Mouse (Mus musculus): ENCODE results near the gene Atp8b2. TPM values are rescaled to one million over a fixed set of nuclear protein-coding genes. Genes with fewer than 3 reads are reported as not detected.

Atp8b2 gene
- polyA plus RNA-seq, 1 experiment from 2014 or later, result 7.4 TPM

GRCm38 (mm10) chr3:89953420-89953819 is 9.9 kb downstream of the Atp8b2 start:
- H3K9me3 ChIP-seq (ENCODE audit: low read length), result no peaks in the 10 kb centered on the region

GRCm38 (mm10) chr3:89948655-89949054 is 14.7 kb downstream of the Atp8b2 start:
- Histone ChIP-seq H3K27me3 (replicated peaks; ENCODE audit: insufficient read depth, low read length) (no peaks in the 10 kb centered on the region), H3K4me2 (replicated peaks; ENCODE audit: low read depth, low read length) (no peak overlapping the region), H3K27ac (ENCODE audit: low read length) (no peak overlapping the region), H3K9ac (replicated peaks; ENCODE audit: low read depth) (no peak overlapping the region), H3K36me3 (ENCODE audit: insufficient read depth, low read length) (peaks cover 50% of the 10 kb centered on the region), H3K9me3 (ENCODE audit: low read length) (no peaks in the 10 kb centered on the region), H3K4me1 (ENCODE audit: insufficient read depth, low read depth, low read length) (no peaks in the 10 kb centered on the region), H3K4me3 (ENCODE audit: low read depth, low read length) (no peak overlapping the region)
- DNase-seq (ENCODE audit: low spot score) (no peak), ATAC-seq (no peak)
- TF ChIP-seq CTCF (IDR thresholded peaks at IDR 0.05), result no peak
- TF ChIP-seq EP300 (IDR thresholded peaks at IDR 0.05), result no peak
- WGBS, result 62% methylated on average over 6 of the region's 6 CpGs

More at GRCm38 (mm10) chr3:89953420-89953819, 9.9 kb downstream of the Atp8b2 start:
- Histone ChIP-seq H3K36me3 (ENCODE audit: insufficient read depth, low read length) (peaks cover 37% of the 10 kb centered on the region), H3K27me3 (replicated peaks; ENCODE audit: insufficient read depth, low read length) (no peaks in the 10 kb centered on the region), H3K4me2 (replicated peaks; ENCODE audit: low read depth, low read length) (no peak overlapping the region), H3K4me1 (ENCODE audit: insufficient read depth, low read depth, low read length) (no peaks in the 10 kb centered on the region), H3K27ac (ENCODE audit: low read length) (no peak overlapping the region), H3K9ac (replicated peaks; ENCODE audit: low read depth) (no peak overlapping the region), H3K4me3 (ENCODE audit: low read depth, low read length) (no peak overlapping the region)
- ATAC-seq, result peak; percentile 73
- TF ChIP-seq EP300 (IDR thresholded peaks at IDR 0.05) (no peak), CTCF (IDR thresholded peaks at IDR 0.05) (peak; percentile 98)
- DNase-seq (ENCODE audit: low spot score), result peak; percentile 87
- 4% methylated on average over 4 of the region's 4 CpGs for WGBS

- Histone ChIP-seq H3K4me3 (ENCODE audit: low read depth, low read length) (no peak overlapping the region), H3K4me2 (replicated peaks; ENCODE audit: low read depth, low read length) (no peak overlapping the region), H3K27ac (ENCODE audit: low read length) (no peak overlapping the region), H3K4me1 (ENCODE audit: insufficient read depth, low read depth, low read length) (no peaks in the 10 kb centered on the region), H3K36me3 (ENCODE audit: insufficient read depth, low read length) (peaks cover 54% of the 10 kb centered on the region), H3K9me3 (ENCODE audit: low read length) (no peaks in the 10 kb centered on the region), H3K9ac (replicated peaks; ENCODE audit: low read depth) (no peak overlapping the region), H3K27me3 (replicated peaks; ENCODE audit: insufficient read depth, low read length) (no peaks in the 10 kb centered on the region)
- no peak for ATAC-seq
- TF ChIP-seq CTCF (IDR thresholded peaks at IDR 0.05) (peak; percentile 21), EP300 (IDR thresholded peaks at IDR 0.05) (no peak)
- 89% methylated on average over 11 of the region's 11 CpGs for WGBS
- DNase-seq (ENCODE audit: low spot score), result no peak
Measured at GRCm38 (mm10) chr3:89948021-89948420, 15.3 kb downstream of the Atp8b2 start.

- Histone ChIP-seq H3K4me1 (ENCODE audit: insufficient read depth, low read depth, low read length) (no peaks in the 10 kb centered on the region), H3K36me3 (ENCODE audit: insufficient read depth, low read length) (peaks cover 48% of the 10 kb centered on the region), H3K9me3 (ENCODE audit: low read length) (no peaks in the 10 kb centered on the region), H3K4me3 (ENCODE audit: low read depth, low read length) (no peak overlapping the region), H3K4me2 (replicated peaks; ENCODE audit: low read depth, low read length) (no peak overlapping the region), H3K27ac (ENCODE audit: low read length) (no peak overlapping the region), H3K9ac (replicated peaks; ENCODE audit: low read depth) (no peak overlapping the region), H3K27me3 (replicated peaks; ENCODE audit: insufficient read depth, low read length) (no peaks in the 10 kb centered on the region)
- ATAC-seq (peak; percentile 43; the same call in 1 of the 2 replicates), DNase-seq (ENCODE audit: low spot score) (no peak)
- 77% methylated on average over 8 of the region's 8 CpGs for WGBS
- no peak for TF ChIP-seq EP300 (IDR thresholded peaks at IDR 0.05)
- TF ChIP-seq CTCF (IDR thresholded peaks at IDR 0.05), result peak; percentile 26
Measured at GRCm38 (mm10) chr3:89945026-89945425, 18.3 kb downstream of the Atp8b2 start.

- DNase-seq (ENCODE audit: low spot score) (no peak), ATAC-seq (no peak)
- no peak overlapping the region for H3K4me3 ChIP-seq (ENCODE audit: low read depth, low read length)
- 92% methylated on average over 9 of the region's 9 CpGs for WGBS
- H3K27ac ChIP-seq (ENCODE audit: low read length), result no peak overlapping the region
- no peak overlapping the region for H3K9ac ChIP-seq (replicated peaks; ENCODE audit: low read depth)
- H3K36me3 ChIP-seq (ENCODE audit: insufficient read depth, low read length), result peaks cover 28% of the 10 kb centered on the region
- TF ChIP-seq EP300 (IDR thresholded peaks at IDR 0.05) (no peak), CTCF (IDR thresholded peaks at IDR 0.05) (no peak)
- no peaks in the 10 kb centered on the region for H3K9me3 ChIP-seq (ENCODE audit: low read length)
- no peak overlapping the region for H3K4me2 ChIP-seq (replicated peaks; ENCODE audit: low read depth, low read length)
- H3K4me1 ChIP-seq (ENCODE audit: insufficient read depth, low read depth, low read length), result no peaks in the 10 kb centered on the region
- H3K27me3 ChIP-seq (replicated peaks; ENCODE audit: insufficient read depth, low read length), result no peaks in the 10 kb centered on the region
Measured at GRCm38 (mm10) chr3:89942894-89943293, 20.4 kb downstream of the Atp8b2 start.

- H3K27ac ChIP-seq (ENCODE audit: low read length), result no peak overlapping the region
- H3K27me3 ChIP-seq (replicated peaks; ENCODE audit: insufficient read depth, low read length), result no peaks in the 10 kb centered on the region
- 91% methylated on average over 3 of the region's 3 CpGs for WGBS
- ATAC-seq, result no peak
- H3K4me3 ChIP-seq (ENCODE audit: low read depth, low read length), result no peak overlapping the region
- H3K36me3 ChIP-seq (ENCODE audit: insufficient read depth, low read length), result no peaks in the 10 kb centered on the region
- no peak for DNase-seq (ENCODE audit: low spot score)
- H3K9ac ChIP-seq (replicated peaks; ENCODE audit: low read depth), result no peak overlapping the region
- H3K4me2 ChIP-seq (replicated peaks; ENCODE audit: low read depth, low read length), result no peak overlapping the region
- TF ChIP-seq EP300 (IDR thresholded peaks at IDR 0.05) (no peak), CTCF (IDR thresholded peaks at IDR 0.05) (no peak)
- H3K4me1 ChIP-seq (ENCODE audit: insufficient read depth, low read depth, low read length), result no peaks in the 10 kb centered on the region
- H3K9me3 ChIP-seq (ENCODE audit: low read length), result no peaks in the 10 kb centered on the region
Measured at GRCm38 (mm10) chr3:89936495-89936894, 26.8 kb downstream of the Atp8b2 start.

GRCm38 (mm10) chr3:89932925-89933324 is 30.4 kb downstream of the Atp8b2 start:
- Histone ChIP-seq H3K4me2 (replicated peaks; ENCODE audit: low read depth, low read length) (no peak overlapping the region), H3K4me1 (ENCODE audit: insufficient read depth, low read depth, low read length) (no peaks in the 10 kb centered on the region), H3K9ac (replicated peaks; ENCODE audit: low read depth) (no peak overlapping the region), H3K27ac (ENCODE audit: low read length) (no peak overlapping the region), H3K27me3 (replicated peaks; ENCODE audit: insufficient read depth, low read length) (no peaks in the 10 kb centered on the region), H3K9me3 (ENCODE audit: low read length) (no peaks in the 10 kb centered on the region), H3K36me3 (ENCODE audit: insufficient read depth, low read length) (no peaks in the 10 kb centered on the region), H3K4me3 (ENCODE audit: low read depth, low read length) (no peak overlapping the region)
- TF ChIP-seq CTCF (IDR thresholded peaks at IDR 0.05) (no peak), EP300 (IDR thresholded peaks at IDR 0.05) (no peak)
- no peak for DNase-seq (ENCODE audit: low spot score)
- no peak for ATAC-seq
- 88% methylated on average over 2 of the region's 2 CpGs for WGBS

Measured in lung, postnatal 0 days (tissue).